Mouse (Mus musculus) T-helper 17 cell (primary cell): ENCODE results near the gene Gramd1c.

Experiments
- in situ Hi-C, 2 experiments: fragments of 300-600 bp; cut with MboI, MseI; formaldehyde crosslinking; loops; 1 replicate in 1 of 2; 2 replicates in 1 of 2; pipeline ENCODE4 v1.15.1; 2025; ENCODE audit warnings: high pct_unique_total_duplicates in 2 of 2

The Gramd1c gene

DNA sequence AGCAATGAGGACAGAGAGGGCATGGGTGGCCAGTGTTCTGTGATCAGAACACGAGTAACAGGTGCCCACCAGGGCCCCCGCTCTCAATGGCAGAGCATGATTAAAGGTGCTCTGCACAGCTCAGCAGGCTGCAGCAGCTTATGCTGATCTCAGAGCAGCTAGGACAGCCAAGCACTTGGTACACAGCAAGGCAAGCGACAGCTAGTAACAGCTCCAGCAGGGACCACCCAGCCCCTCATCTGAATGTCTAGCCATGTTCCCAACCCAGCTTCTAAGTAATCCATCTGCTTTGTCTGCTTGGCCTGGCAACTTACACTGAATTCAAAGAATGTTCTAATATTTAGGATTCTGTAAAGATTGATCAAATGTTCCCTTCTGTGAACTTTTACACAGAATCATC, 99.4 kb downstream of the Gramd1c start:
- in situ Hi-C loops: loop anchor here in 1 of 2 experiments (5.0 kb wide), 1 partner anchor 49 kb away; no protein-coding TSS in a partner anchor

DNA sequence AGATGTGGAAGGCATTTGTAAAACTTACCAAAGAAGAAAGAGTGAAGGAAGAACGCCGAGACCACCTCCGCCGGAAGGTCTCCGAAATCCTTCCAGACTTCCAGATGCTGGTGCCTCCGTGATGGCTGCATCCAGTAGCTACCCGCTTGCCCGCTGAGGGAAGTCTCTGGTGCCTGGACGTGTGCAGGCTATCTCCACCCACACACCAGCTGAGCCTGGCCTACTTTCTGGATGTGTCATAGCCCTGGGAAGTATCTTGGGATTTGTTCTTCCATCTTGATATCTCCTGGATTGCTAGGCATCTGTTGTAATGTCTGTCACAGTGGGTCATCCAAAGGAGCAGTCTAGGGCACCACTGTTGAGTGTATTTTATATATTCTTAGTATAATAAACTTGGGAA, 99.9 kb downstream of the Gramd1c start:
- in situ Hi-C loops: loop anchor here in 1 of 2 experiments (5.0 kb wide), 1 partner anchor 49 kb away; no protein-coding TSS in a partner anchor

DNA sequence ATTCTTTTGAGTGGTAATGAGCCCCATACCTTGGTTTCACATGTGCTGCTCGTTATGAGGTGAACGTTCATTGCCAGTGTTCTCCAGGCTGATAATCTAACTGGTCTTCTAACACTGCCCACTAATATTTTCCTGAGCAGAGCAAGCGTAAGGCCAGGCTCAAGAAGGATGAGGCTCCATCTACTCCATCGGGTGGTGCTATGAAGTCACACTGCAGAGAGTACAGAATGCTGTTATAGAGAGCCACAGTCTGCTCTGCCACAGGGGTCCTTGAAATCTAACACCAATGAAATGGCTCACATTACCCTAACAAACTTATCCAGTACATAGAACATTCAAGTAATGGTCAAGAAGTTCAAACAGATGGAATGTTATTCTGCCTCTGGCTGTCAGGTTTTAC, 105.1 kb downstream of the Gramd1c start:
- in situ Hi-C loops: no loop called here

DNA sequence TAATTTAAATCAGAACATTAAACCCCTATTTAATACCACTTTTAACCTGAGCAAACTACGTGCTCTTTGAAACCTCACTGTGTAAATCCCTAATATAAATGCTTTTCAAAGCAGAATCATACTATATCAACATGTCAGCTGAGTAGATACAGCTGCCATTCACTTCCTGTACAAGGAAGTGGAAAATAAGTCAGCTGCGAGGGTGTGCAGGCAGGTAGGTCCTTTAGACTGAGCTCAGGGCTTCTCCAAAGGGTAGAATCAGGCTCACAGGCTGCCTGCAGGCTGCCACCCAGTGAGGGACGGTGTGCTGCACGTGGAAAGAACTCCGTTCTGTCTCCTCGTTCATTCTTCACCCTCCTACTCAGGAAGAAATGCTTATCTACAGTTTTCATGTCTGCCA, 108.2 kb downstream of the Gramd1c start:
- in situ Hi-C loops: no loop called here

DNA sequence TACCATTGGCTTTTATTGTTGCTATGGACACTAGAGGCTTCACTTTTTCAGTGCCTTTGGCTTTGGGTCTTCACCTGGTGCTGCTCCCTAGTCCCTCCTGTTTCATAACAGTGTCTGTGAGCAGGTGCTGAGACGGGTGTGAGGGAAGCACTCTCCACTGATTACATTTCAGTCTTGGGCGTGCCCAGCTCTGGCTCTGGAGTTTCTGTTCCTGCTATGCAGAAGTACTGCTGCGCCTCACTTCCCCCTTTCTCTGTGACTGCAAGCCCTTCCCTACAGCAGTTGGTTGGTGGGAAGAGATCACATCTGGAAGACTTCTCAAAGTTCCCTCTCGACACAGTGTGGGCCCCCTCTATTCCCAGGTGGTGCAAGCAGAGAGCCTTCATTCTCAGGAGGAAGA, 111.6 kb downstream of the Gramd1c start:
- in situ Hi-C loops: no loop called here

DNA sequence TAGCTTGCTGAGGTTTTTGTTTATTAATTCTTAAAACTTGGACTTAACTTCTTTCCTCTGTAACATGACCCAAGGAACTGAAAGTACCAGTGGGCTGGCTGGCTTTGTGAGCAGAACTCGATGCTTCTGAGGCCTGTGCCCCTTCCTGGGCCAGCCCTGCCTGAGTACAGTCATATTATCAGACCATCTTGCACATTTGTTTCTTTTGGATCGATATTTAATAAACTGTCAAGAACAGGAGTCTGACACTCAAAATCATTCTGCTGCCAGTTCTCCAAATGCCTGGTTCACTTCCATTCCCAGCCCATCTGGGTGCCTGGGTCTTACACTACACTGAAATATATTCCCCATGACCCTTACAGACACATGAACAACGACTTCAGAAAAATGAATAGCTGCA, 117.3 kb downstream of the Gramd1c start:
- in situ Hi-C loops: no loop called here

DNA sequence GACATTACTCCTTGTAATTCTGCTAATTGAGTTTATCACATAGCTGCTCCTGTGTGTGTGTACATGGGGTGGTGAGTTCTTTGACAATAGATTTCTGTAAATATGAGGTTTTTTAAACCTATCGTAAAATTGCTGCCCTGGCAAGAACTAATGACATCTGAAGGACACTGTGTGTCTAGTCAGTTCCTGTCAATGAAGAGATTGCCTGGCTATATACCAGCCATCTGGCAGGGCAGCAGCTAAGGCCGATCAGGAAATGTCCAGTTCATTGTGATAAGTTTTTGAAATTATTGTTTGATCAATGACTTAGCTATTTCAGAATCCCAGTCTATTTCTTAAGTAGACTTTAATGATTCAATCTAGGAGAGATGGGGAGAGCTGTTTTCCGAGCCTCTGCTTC, 117.8 kb downstream of the Gramd1c start:
- in situ Hi-C loops: no loop called here

DNA sequence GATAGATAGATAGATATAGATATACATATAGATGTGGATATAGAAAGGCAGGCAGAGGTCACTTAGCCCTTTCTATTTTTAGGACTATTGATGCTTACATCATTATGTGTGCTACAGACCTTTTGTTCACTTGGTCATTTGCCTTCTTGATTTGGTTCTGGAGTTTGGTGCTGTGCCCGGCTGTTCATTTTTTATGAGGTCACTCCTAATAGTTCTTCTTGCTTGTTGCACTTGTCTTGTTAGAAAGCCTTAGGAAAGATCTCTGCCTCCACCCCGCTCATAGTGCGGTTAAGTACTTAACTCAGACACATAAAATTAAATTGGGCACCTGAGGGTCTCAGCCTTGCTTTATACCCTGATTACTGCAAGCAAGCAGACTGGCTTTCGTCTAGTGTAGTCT, 122.3 kb downstream of the Gramd1c start:
- in situ Hi-C loops: no loop called here

DNA sequence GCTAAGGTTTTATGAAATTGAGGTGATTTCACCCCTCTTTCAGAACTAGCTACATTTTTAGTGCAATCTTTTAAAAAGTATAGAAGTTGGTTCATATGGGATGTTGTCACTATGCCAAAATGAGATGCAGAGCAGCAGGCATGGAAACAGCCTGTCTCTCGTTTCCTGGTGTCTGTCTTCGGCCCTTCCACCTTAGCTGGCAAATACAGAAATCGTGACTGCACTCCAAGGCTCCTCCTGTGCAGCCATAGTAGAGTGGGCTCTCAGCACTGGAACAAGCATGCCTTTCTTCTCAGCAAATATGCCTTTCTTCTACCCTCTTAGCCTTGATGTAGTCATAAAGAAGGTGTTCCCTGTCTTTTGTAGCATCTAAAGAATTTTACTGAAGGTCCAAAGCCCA, 127.3 kb downstream of the Gramd1c start:
- in situ Hi-C loops: no loop called here

DNA sequence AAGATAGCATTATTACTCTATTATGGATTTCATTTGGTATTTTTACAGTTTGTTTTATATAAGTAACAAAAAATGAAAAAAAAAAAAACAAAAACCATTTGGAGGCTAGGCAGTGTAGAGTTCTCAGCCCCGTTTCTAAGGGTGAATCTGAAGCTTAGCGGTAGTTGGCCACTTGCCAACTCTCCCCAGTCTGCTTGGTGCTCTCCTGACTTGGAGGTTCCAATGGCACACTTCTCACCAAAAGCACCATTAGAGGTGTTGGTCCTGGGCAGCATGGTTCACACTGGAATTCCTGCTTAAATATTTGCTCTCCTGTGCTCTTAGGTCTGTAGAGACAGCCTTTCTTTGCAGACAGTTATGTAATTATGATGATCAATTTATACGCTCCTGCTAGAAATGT, 127.8 kb downstream of the Gramd1c start:
- in situ Hi-C loops: no loop called here

DNA sequence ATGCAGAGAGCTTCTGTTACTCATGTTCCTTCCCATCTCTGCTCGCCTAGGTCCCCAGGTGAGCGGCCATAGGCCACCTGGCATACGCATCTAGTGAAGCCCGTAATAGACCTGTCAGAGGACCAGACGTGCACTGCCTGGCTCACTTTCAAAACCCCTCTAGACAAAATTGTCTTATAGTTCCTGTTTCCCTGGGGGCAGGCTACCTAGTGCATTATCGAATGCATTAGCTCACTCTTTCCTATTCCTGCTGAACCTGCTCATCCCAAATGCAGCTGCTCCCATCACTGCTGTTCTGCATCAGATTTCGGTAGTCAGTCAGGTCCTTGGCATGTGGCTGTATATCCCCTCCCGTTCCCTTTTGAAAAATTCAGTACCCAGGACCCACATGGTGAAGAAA, 128.3 kb downstream of the Gramd1c start:
- in situ Hi-C loops: no loop called here

DNA sequence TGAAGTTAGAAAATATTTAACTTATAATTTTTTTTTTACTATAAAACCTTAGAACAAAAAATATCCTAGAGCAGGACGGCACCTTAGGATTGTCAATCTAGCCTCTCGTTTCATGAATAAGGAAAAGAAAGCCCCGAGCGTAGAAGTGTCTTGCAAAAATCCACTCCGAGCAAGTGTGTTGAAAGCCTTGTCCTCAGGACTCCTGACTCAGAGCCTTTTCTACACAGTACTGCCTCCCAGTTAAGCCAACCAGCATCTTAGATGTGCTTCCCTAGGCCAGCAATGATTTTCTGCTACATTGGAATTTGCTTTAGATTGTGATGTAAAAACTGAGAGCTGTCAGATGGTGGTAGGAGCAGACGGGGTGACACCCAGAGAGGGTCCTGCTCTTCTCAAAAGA, 130.1 kb downstream of the Gramd1c start:
- in situ Hi-C loops: no loop called here

DNA sequence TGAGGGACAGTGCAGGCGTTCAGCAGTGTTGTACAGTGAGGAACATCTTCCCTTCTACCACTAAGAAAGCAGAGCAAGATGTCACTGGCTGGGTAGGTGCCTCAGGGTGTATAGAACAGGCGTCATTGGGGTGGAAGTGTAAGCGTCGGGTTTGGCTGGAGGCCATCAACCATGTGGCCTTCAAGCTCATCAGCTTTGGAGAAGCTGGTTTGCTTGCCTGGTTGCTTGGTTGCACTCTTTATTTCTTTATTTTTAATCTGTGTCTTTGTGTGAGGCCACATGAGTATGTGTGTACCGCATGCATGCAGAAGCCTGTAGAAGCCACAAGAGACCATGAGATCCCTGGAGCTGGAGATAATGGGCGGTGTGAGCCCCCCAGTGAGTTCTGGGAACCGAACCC, 130.8 kb downstream of the Gramd1c start:
- in situ Hi-C loops: no loop called here

DNA sequence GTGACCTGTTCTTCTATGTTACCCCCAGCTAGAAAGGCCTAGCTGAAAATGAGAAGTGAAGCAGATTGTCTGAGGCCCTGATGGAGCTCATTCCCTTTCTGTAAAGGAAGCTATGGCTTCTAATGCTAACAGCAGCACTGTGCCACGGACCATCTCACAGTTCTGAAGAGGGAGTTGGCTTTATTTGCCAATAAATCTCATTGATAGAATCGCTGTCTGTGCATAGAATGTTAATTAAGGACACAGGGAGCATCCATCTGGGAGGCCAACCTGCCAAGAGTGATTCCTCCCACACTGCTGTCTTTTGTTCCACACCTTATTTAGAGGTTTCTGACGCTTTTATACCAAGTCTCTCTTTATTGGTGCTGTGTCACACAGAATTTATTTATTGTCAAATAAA, 131.6 kb downstream of the Gramd1c start:
- in situ Hi-C loops: no loop called here

DNA sequence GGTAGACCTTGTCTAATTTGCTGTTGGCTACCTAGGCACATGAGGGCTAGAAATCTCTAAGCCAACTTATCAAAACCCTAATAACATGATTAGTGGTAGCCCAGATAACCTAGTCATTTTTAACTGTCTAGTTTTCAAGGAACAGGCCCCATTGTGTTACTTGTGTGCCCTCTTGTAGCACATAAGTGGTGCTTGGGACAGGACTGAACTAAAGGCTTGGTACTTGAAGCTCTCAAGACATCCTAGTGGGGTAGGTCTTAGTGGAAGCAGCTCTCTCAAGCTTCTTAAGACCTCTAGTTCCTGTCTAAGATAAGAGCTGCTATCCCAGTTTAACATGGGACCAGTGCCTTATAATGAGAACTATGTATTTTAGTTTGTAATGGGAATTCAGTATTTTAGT, 132.6 kb downstream of the Gramd1c start:
- in situ Hi-C loops: no loop called here
